Mouse (Mus musculus) brain, embryonic 14.5 days (tissue): Measurements from ENCODE around the gene Zmynd8.

Experiments
- CTCF ChIP-seq: fragments of 200-500 bp; IDR thresholded peaks from 2 replicates; pipeline ENCODE4 v1.5.1; 2012; ENCODE audit warnings: inconsistent platforms, mild to moderate bottlenecking, moderate library complexity, borderline replicate concordance; ENCODE audit not compliant: insufficient read depth, insufficient read length; ENCODE audit errors: extremely low read depth
- POLR2A ChIP-seq: fragments of 200-500 bp; IDR thresholded peaks from 2 replicates; pipeline ENCODE4 v1.6.1; 2012; ENCODE audit warnings: mild to moderate bottlenecking, inconsistent platforms, borderline replicate concordance; ENCODE audit not compliant: poor library complexity, insufficient read depth, insufficient read length, severe bottlenecking; ENCODE audit errors: extremely low read depth

DNA sequence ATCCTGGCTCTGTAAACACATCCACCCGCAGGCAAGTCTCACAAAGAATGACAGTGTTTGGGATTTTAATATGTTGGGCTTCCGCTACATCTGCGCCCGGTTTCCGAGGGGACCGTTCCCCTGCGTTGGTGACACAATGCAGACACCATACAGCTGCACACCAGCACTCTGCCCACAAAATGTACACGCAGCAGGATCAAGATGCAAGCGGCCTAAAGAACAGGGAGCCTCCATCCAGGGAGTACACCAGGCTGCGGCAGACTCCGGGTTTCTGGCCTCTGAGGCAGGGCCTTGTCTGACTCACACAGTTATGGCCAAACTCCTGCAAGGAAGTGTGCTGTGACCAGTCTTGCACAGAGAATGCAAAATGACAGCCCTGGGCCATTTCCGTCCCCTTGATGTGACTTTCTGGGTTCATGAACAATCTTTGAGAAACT lies 31.8 kb downstream of the Zmynd8 start:
- TF ChIP-seq POLR2A (no peak), CTCF (no peak)
